Mouse (Mus musculus) brain, embryonic 14.5 days (tissue): ENCODE measurements at regions not wholly inside any gene's neighbourhood (a gene's known extent, or its start where the extent isn't known, plus 50 kb on each side); places are given as distances from the start of the nearest gene placed in this dataset.

ENCODE experiments used
- CTCF ChIP-seq: fragments of 200-500 bp; IDR thresholded peaks from 2 replicates; pipeline ENCODE4 v1.5.1; 2012; ENCODE audit warnings: inconsistent platforms, mild to moderate bottlenecking, moderate library complexity, borderline replicate concordance; ENCODE audit not compliant: insufficient read depth, insufficient read length; ENCODE audit errors: extremely low read depth
- POLR2A ChIP-seq: fragments of 200-500 bp; IDR thresholded peaks from 2 replicates; pipeline ENCODE4 v1.6.1; 2012; ENCODE audit warnings: mild to moderate bottlenecking, inconsistent platforms, borderline replicate concordance; ENCODE audit not compliant: poor library complexity, insufficient read depth, insufficient read length, severe bottlenecking; ENCODE audit errors: extremely low read depth

GRCm38 (mm10) chrX:51898445-51898844 lies 74.1 kb downstream of the 1700080O16Rik start:
- TF ChIP-seq POLR2A (no peak), CTCF (no peak)
